Mouse (Mus musculus) cortical plate, adult 2 months (tissue): ENCODE measurements around the gene Camkk2.

Experiments
- CTCF ChIP-seq: fragments of 200-500 bp; IDR thresholded peaks from 2 replicates; pipeline ENCODE4 v1.5.1; 2011; ENCODE audit warnings: mild to moderate bottlenecking, control low read depth, low read length; ENCODE audit not compliant: insufficient read depth; ENCODE audit errors: extremely low read depth
- POLR2A ChIP-seq: fragments of 200-500 bp; IDR thresholded peaks from 2 replicates; pipeline ENCODE4 v1.6.1; 2011; ENCODE audit warnings: mild to moderate bottlenecking, low read length, control low read depth; ENCODE audit not compliant: insufficient read depth; ENCODE audit errors: extremely low read depth

GRCm38 (mm10) chr5:122782066-122782465, 2.9 kb upstream of the Camkk2 start:
- TF ChIP-seq CTCF (no peak), POLR2A (no peak)
